Mouse (Mus musculus): ENCODE results near the gene Cpm. TPM values are rescaled to one million over a fixed set of nuclear protein-coding genes. Genes with fewer than 3 reads are reported as not detected.

Gene Cpm
- polyA plus RNA-seq, 2 experiments from 2014 or later, result 26.0 to 26.2 TPM

DNA sequence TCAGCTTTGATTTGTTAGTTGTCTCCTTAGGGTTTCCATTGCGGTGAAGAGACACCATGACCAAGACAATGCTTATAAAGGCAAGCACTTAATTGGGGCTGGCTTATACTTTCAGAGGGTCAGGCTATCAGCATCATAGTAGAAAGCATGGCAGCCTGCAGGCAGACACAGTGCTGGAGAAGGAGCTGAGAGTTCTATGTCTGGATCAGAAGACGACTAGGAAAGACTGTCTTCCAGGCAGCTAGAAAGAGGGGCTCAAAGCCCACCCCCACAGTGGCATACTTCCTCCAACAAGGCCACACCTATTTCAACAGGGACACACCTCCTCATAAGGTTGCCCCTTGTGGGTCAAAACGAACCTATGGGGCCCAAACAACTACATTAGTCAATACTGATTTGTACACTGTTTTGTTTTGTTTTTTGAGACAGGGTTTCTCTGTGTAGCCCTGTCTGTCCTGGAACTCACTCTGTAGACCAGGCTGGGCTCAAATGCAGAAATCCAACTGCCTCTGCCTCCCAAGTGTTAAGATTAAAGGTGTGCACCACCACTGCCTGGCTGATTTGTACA lies 8.3 kb upstream of the Cpm start:
- no peak for ATAC-seq

DNA sequence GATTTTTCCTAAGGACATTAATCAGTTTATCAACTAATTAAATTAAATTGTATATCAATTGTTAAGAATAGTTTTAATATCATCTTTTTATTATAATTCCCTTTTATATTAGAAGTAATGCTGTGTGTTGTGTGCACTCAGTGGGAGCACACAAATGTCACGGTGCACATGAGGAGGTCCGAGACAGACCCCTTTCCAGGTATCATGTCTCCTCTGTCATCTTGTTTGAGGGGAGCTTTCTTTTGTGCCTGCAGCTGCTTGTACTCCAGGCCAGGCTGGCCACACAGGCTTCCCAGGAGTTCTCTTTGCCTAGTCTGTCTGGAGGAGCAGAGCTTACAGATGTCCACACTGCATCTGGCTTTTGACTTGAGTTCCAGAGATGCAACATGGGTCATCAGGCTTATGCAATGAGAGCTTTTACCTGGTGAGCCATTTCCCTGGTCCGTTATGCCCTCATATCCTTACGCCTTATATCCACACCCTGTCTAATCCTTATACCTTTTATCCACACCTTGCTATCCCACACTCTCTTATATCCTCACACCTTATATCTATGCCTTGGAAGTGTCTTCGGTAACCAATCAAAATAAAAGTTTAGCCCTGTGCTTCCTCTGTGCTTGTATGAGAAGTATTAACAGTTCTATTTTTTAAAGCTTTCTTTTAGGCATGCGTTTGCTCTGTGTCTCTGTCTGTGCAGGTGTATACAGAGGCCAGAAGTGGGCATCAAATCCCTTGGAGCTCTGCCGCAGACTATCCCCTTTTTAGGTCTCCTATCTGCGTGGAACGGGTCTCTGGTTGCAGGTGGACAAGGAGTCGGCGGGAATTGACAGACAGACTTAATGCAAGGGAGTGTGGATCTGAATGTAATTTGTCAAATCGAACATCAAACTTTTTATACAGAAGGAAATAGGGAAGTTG lies 7.4 kb upstream of the Cpm start:
- no peak for ATAC-seq

DNA sequence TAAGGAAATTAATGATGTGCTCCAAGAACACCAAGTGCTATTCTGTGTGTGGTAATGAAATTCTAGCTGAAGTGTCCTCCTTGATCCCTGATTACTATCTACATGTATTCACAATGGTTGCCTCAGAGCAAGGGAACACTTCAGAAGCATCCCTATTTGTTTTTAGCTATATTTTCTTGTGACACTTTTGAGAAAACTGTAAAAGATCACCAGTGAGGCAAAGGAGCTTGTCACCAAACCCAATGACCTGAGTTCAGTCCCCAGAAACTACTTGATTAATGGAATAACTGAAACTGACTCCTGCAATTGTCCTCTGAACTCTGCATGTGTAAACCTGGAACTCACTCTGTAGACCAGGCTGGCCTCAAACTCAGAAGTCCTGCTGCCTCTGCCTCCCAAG lies 5.9 kb upstream of the Cpm start:
- no peak for ATAC-seq

DNA sequence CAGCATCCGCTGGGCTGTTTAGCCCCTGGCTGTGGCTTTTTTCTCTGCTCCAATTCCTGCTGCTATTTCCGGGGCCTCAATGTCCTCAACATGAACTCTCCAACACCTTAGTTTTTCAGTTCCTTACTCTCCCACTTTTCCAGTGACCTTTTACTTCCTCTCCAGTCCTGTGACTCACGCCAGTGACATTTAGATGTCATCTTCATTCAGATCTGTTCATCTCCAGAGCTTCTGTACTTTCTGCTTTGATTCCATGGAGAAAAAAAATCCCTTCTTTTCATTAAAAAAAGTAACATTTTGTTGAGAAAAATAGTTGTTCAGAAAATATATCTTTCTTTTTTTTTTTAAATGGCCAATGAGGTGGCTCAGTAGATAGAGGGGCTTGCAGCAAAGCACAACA lies 5.1 kb upstream of the Cpm start:
- no peak for ATAC-seq

DNA sequence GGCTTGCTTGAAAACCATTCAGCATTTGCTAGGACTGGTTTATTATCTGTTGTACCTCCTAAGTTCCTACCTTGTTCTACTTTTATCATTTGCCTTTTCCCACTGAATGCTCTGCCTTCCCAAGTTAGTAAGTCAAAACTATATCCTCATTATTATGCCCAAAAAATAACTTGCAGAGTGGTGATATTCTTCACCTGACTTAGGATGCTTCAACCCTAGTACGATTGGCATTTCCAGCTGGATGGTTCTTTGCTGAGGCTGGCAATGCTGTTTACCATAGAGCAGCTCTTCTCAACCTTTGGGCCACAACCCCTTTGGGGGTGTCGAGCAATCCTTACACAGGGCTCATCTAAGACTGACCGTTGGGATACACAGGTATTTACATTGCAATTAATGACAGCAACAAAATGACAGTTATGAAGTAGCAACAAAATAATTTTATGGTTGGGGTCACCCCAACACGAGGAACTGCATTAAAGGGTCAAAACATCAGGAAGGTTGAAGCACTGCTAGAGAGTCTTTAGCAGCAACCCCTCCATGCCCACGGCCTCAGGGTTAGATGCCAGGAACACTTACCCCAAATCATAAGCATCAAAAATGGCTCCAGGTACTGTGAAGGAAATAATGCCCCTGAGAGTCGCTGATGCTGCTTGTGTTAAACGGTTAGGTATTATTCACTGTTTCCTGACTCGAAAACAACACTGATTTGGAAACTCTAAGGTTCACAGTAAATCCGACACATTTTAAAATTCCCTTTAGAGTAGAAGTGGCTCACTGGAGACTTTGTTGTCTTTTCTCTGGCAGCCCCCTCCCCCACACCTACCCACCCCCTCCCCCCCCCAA lies 4.4 kb upstream of the Cpm start:
- no peak for ATAC-seq

DNA sequence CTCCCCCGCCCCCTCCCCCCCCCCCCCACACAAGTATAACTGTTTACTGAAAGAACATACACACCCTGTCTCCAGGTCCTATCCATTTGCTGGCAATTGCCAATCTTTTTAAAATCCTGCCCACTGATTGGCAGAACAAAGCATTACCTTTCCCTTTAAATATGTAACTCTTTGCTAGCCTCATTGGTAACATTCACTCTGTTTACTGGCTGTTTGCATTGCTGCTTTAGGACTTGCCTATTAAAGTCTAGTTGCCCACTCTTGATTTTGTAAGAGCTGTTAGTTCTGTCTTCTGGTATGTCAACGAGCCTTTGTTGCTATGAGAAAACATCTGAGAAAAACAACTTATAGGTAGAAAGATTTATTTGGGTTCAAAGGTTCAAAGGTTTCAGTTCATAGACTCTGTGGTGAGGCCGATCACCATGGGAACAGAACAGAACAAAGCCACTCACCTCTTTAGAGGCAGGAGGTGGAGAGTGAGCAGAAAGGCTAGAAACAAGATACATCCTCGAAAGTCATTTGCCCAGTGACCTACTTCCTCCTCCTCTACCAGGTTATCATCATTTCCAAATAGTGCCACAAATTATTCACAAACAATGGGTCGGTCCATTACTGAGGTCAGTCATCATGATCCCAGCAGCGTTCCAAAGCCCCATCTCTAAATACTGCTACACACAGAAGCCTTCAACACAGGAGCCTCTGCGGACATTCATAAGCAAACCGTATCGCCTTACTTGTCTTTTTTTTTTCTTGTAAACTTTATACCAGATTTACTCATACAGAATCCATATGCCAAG lies 3.6 kb upstream of the Cpm start:
- peak; percentile 54 for ATAC-seq

DNA sequence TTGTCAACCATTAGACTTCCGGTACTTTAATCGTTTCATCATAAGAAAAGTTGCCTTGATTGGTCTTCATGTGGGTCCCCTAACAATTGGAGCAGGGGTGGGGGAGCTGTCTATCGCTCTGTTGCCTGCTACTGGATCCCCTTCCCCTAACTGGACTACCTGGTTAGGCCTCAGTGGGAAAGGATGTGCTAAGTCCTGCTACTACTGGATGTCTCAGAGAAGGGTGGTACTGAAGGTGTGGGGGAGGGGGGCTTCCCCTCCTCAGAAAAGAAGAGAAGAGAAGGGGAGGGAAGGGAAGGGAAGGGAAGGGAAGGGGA lies 3.0 kb upstream of the Cpm start:
- ATAC-seq, result no peak

DNA sequence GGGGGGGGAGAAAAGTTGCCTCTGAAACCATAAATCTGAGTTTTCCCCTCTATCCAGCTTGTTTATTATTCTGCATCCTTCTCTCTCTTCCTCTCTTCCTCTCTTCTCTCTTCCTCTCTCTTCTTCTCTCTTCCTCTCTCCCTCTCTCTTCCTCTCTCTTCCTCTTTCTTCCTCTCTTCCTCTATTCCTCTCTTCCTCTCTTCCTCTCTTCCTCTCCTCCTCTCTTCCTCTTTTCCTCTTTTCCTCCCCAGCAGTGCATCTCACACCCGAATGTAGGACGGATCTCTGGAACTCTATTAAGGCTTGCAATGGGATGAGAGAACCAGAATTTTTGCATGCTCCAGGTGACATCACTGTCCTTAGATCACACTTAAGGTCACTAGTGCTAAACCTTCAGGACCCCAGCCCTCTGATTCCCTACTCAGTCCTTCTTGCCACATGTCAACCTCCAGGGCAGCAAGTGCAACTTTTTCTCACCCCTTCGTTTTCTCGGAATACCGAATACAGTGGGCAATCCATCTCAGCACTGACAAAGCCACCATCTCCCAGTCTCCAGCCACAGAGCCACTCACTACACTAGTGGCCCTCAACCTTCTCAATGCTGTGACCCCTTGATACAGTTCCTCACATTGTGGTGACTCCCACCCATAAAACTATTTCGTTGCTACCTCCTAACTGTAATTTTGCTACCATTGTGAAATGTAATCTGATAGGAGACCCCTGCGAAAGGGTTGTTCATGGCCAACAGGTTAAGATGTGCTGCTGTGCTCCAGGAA lies 2.3 kb upstream of the Cpm start:
- no peak for ATAC-seq

DNA sequence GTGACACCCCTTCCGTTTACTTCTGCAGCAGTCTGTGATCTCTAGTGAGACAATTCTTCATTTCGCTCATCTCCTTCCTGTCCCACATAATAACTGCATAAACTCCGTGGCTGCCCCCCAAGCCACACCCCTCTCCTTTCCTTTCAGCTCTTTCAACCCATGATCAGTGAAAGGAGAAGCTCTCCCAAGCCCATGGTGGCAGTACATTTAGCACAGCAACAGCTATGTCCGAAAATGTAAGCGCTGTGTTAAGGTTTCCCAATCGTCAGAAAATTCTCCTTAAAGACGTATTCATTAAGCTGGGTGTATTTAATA lies 1.7 kb upstream of the Cpm start:
- peak; percentile 69 for ATAC-seq

DNA sequence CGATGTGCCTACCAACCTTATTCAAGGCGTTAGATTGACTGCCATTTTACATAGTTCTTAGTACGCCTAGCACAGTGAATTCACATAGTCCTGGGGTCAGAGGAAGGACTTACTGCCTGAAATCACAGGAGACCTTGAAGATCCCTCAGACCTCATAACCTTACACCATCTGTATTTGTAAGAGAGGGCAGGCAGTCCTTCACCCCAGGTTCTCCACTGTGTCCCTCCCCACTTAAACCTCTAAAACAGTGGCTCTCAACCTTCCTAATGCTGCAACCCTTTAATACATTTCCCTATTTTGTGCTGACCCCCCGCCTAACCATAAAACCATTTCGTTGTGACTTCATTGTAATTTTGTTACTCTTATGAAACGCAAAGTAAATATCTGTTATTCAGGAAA lies 1.4 kb upstream of the Cpm start:
- ATAC-seq, result peak; percentile 1

DNA sequence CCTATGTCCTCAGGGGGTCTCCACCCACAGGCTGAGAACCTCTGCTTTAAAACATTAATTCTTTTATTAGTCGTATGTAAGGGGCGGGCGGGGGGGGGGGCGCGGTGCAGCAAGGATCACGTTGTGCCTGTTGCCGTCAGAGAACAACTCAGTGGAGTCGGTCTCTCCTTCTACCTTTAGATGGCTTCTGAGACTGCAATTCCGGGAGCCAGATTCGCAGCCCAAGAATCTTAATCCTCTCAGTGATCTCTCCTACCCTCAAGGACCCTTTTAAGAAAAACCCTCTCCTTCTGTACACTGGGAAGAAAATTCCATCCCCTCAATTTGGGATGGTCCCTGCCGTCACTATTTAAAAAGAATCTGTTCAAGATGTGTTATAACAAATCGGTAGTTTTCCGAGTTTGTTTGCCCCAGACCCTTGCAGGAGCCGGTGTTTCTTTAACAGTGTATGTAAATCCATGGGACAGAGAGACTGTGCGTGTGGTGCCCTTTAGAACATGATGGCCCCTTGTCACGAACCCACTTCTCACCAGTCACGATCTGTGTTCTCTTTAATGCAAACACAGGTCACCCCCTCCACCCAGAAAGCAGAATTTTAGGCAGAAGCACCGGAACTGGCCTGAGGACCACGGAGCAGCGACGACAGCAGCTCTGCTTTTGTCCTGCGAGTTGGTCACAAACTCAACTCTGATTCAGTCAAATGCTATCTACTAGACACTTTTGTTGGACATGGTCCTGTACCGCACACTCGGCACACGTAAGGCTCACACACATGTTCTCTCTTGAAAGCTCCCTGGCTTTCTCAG lies 734 bp upstream of the Cpm start:
- ATAC-seq, result no peak

DNA sequence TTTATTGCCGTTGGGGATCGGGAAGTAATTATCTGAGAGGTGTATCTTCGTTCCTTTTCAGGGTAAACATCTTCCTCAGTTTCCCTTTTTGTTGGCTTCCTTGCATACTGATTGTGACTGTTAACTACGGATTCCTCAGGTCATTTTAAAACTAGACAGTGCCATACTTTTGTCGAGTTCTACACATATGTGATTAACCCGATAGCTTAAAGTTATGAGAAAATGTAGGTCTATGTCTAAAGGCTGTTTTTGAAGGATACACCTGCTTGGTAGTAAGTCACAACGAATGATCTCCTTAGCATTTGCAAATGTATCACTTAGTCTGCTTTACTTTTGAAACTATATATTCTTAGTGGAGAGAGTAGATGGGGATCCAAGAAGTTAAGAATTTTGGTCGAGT lies 876 bp downstream of the Cpm start:
- ATAC-seq, result no peak

DNA sequence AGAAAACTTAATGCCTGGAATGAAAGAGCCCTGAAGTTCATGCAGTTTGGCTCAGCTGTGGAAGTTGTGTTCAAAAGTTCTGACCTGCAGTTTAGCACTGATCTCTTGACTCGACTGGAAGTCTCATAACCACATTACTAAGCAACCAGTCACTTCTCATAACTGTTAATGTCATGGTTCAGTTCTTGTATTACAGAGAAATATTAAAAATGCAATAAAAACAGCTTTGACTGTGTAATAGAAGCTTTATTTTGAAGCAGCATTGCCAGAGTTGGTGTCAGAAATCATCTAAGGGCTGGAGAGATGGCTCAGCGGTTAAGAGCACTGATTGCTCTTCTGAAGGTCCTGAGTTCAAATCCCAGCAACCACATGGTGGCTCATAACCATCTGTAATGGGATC lies 1.5 kb downstream of the Cpm start:
- no peak for ATAC-seq

DNA sequence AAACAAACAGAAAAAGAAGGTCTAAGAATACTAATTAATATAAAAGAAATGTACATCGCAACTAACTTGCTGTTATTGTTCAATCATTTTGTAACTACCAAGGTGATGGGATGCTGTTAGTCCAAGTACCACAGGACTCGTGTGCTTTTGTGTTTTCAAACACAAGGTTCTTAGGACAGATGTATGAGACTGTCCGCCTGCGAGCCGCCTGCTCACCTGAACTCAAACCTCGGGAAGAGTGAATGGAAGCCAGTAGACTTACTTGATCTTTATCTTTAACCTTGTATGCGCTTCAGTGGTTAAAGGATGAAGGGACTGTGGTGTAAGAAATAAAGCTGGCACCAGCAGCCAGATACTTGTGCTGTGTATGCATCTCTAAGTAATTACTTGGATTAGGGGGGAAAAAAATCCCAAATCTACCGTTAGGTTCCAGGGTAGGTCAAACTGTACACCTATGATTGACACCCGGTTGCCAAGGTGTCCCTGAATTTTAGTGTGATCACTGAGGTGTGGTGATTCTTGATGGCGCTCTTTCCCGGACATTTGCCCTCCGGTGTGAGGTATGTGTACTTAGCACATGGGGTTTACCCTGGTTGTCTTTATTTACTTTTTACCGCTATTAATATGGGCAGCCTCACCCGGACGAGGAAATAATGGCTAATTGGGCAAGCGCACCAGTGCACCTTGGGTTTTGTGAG lies 2.4 kb downstream of the Cpm start:
- ATAC-seq, result no peak

DNA sequence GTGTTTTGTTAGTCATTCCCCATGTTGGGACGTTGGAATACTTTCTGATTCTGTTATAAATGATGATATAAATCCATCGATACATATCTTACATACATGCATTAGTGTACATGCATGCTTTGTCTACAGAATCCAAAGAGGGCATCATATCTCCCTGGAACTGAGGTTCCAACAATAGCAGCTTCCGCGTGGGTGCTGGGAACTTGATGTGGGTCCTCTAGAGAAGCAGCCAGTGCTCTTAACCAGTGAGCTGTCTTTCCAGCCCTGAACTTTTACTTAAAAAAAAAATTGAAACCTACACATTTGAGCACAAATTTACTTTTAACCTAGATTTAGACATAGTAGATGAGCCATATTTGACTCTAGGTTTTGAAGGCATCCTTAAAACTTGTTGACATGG lies 3.1 kb downstream of the Cpm start:
- no peak for ATAC-seq

DNA sequence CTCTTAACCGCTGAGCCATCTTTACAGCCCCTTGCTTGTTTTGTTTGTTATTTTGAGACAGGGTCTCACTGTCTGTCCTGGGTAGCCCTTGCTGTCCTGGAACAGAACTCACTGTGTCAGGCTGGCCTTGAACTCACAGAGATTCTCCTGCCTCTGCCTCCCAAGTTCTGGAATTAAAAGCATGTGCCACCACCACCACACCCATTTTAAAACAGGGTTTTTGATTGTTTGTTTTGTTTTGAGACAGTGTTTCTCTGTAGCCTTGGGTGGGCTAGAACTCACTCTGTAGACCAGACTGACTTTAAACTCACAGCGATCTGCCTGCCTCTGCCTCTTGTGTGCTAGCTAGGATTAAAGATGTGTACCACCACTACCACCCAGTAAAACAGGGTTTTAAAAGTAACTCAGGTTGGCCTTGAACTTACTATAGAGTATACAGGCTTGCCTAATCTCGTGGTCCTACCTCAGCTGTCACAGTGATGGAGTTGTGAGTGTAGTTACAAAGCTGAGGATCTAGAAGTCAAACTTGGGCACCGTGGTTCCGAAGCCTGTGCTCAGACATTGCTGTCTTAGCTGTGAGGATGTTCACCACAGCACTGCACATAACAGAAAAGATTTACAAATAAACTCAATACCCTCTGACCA lies 4.4 kb downstream of the Cpm start:
- no peak for ATAC-seq

DNA sequence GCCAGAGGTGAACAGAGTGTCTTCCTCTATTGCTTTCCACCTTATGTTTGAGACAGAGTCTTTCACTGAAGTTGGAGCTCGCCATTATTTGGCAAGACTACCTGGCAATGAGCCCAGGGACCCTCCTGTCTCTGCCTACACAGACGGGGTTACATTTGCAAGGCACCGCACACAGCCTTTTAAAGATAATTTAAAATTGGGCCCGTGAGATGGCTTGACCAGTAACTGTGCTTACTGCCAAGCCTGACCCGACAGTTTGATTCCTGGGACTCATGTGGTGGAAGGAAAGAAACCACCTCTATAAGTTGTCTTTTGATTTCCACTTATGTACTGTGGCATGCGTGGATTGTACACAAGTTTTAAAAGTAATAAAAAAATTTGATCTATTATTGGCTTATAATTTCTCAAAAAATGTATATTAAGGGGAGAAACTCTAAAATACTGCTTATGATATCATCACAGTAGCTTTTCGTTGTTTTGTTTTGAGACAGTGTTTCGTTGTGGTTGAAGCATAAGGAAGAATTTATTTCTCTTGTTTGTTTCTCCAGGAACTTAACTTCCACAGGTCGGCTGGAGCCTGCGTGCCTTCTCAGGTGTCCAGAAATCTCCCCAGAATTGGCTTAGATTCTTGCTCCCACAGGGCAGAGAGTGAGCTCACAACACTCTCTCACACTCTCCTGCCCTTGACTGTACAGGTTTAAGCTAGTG lies 5.2 kb downstream of the Cpm start:
- ATAC-seq, result no peak

DNA sequence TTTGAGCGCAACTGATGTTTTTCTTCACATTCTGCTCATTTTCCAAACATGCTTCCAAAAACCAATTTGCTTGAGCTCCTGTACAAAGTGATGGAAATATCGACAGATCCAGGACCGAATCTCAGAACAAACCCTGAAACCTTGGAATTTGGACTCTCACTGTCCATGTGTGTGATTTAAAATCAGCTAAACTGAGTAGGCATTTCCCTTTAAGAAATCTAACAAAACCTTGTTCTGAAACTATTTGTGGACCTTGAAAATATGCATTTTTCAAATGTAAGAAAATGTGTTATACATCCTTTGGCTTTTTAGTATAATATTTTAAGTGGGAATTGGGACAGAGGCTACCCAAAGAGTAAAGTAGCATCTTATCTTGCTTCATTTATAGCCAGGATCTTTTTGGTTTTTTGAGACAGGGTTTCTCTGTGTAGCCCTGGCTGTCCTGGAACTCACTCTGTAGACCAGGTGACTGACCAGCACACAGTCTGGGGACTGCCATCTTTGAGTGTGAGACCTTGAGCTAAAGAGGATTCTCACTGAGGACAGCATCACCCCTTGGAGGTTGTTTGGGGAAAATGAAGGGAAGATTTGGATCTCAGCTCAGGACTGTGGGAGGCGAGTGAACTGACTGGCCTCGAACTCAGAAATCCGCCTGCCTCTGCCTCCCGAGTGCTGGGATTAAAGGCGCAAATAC lies 5.9 kb downstream of the Cpm start:
- ATAC-seq, result no peak
